9 mouse cellular contexts compared by ENCODE assay signal in genomic region chr7:19663940-19664339, GRCm38 (mm10). TPM values are rescaled to one million over a fixed set of nuclear protein-coding genes. Genes with fewer than 3 reads are reported as not detected.
DNase-seq lines count a peak whose midpoint lies in the region; ATAC-seq lines count a peak whose summit lies in the region.
"Had no signal": no experiment of that assay in that cellular context is flagged by ENCODE, and none has a peak within 500 bp of the region (broad histone marks: within the 10 kb centered on the region; RNA-seq: fewer than 3 reads in every experiment).

No protein-coding gene starts in this region.

- H3K27me3 ChIP-seq in heart, embryonic 12.5 days (replicated peaks) = no peaks in the 10 kb centered on the region
- no peaks in the 10 kb centered on the region for H3K27me3 ChIP-seq in forebrain, embryonic 10.5 days (ENCODE audit: poor library complexity, severe bottlenecking)
- no peaks in the 10 kb centered on the region for H3K27me3 ChIP-seq in limb, embryonic 15.5 days
- H3K27me3 ChIP-seq in stomach, embryonic 16.5 days (ENCODE audit: control insufficient read depth, insufficient read depth, low read length) = no peaks in the 10 kb centered on the region

- peak overlapping the region; percentile 98 for H3K9ac ChIP-seq in heart, embryonic 12.5 days
- H3K9ac ChIP-seq in limb, embryonic 15.5 days = peak overlapping the region; percentile 100
- H3K9ac ChIP-seq in stomach, embryonic 16.5 days (ENCODE audit: low read length) = peak overlapping the region; percentile 91

- peaks cover 14% of the 10 kb centered on the region; the same call in 1 of the 2 replicates for H3K36me3 ChIP-seq in heart, embryonic 12.5 days
- peaks cover 38% of the 10 kb centered on the region for H3K36me3 ChIP-seq in forebrain, embryonic 10.5 days (replicated peaks)
- peaks cover 21% of the 10 kb centered on the region for H3K36me3 ChIP-seq in limb, embryonic 15.5 days
- H3K36me3 ChIP-seq in stomach, embryonic 16.5 days (ENCODE audit: control insufficient read depth, insufficient read depth, low read length) = no peaks in the 10 kb centered on the region

- no peak for ATAC-seq in heart, embryonic 12.5 days (ENCODE audit: insufficient number of reproducible peaks, low FRiP score)
- ATAC-seq in limb, embryonic 15.5 days (ENCODE audit: insufficient number of reproducible peaks, low FRiP score, low TSS enrichment, low read depth) = no peak
- no peak for ATAC-seq in stomach, embryonic 16.5 days (ENCODE audit: insufficient read depth, low FRiP score)

- no peaks in the 10 kb centered on the region for H3K9me3 ChIP-seq in heart, embryonic 12.5 days (replicated peaks)
- H3K9me3 ChIP-seq in forebrain, embryonic 10.5 days = no peaks in the 10 kb centered on the region
- H3K9me3 ChIP-seq in limb, embryonic 15.5 days = no peaks in the 10 kb centered on the region
- no peaks in the 10 kb centered on the region for H3K9me3 ChIP-seq in stomach, embryonic 16.5 days (replicated peaks; ENCODE audit: control insufficient read depth, low read length)

- 14% methylated on average over 8 of the region's 8 CpGs for WGBS in heart, embryonic 12.5 days
- WGBS in forebrain, embryonic 10.5 days = 24% methylated on average over 8 of the region's 8 CpGs
- 16% methylated on average over 8 of the region's 8 CpGs for WGBS in limb, embryonic 15.5 days
- 7% methylated on average over 8 of the region's 8 CpGs for WGBS in stomach, embryonic 16.5 days

- DNase-seq in heart, postnatal 36 days = no peak
- DNase-seq in ES-CJ7 (ENCODE audit: low read depth, low spot score) = peak; percentile 48
- no peak for DNase-seq in forebrain, embryonic 10.5 days (ENCODE audit: extremely low spot score, low spot score)
- DNase-seq in layer of hippocampus, adult 9-10 months (ENCODE audit: low spot score) = no peak
- no peak for DNase-seq in embryo, embryonic 11 days

- intact Hi-C loops in heart, postnatal 36 days (cut with DNase I) = loop anchor here (1.0 kb wide), 1 partner anchor 36 kb away; no protein-coding TSS in a partner anchor

- H3K27ac ChIP-seq in heart, embryonic 12.5 days (ENCODE audit: poor library complexity, severe bottlenecking) = 0 out of 2 replicates have a peak overlapping the region, but pooled peaks have one; percentile 46
- H3K27ac ChIP-seq in forebrain, embryonic 10.5 days = peak overlapping the region; percentile 93
- H3K27ac ChIP-seq in limb, embryonic 15.5 days = no peak overlapping the region
- no peak overlapping the region for H3K27ac ChIP-seq in stomach, embryonic 16.5 days (ENCODE audit: low read length)

- peaks cover 29% of the 10 kb centered on the region for H3K4me1 ChIP-seq in heart, embryonic 12.5 days (replicated peaks)
- peaks cover 22% of the 10 kb centered on the region for H3K4me1 ChIP-seq in forebrain, embryonic 10.5 days
- peaks cover 20% of the 10 kb centered on the region for H3K4me1 ChIP-seq in limb, embryonic 15.5 days
- peaks cover 11% of the 10 kb centered on the region for H3K4me1 ChIP-seq in stomach, embryonic 16.5 days (ENCODE audit: control insufficient read depth, insufficient read depth, low read length)

- peak overlapping the region; percentile 89 for H3K4me3 ChIP-seq in heart, embryonic 12.5 days
- H3K4me3 ChIP-seq in forebrain, embryonic 10.5 days = peak overlapping the region; percentile 100
- peak overlapping the region; percentile 100 for H3K4me3 ChIP-seq in limb, embryonic 15.5 days
- peak overlapping the region; percentile 99 for H3K4me3 ChIP-seq in stomach, embryonic 16.5 days (replicated peaks; ENCODE audit: low read length)

- peak overlapping the region; percentile 92 for H3K4me2 ChIP-seq in heart, embryonic 12.5 days
- peak overlapping the region; percentile 88 for H3K4me2 ChIP-seq in limb, embryonic 15.5 days
- H3K4me2 ChIP-seq in stomach, embryonic 16.5 days (ENCODE audit: low read depth, low read length) = peak overlapping the region; percentile 81

RNA-seq across cellular contexts. Expression of gene Clptm1, which starts 0.9 kb away (rescaled TPM):
- 99.8 and 107 TPM in 2 replicates for polyA plus RNA-seq in heart, embryonic 12.5 days (2016; fragmentation: Nextera tagmentation; extraction: Ambion mirVana)
- 10 to 100 TPM; 76.4 to 84.1 TPM for total RNA-seq in heart, postnatal 36 days (2021)
- 70.6 and 75.6 TPM in 2 replicates for polyA plus RNA-seq in forebrain, embryonic 10.5 days (2016; fragmentation: Nextera tagmentation; extraction: Ambion mirVana)
- polyA plus RNA-seq in limb, embryonic 15.5 days (2015; fragmentation: Nextera tagmentation; extraction: Ambion mirVana) = 73.4 and 73.8 TPM in 2 replicates
- 58.2 and 59.4 TPM in 2 replicates for polyA plus RNA-seq in stomach, embryonic 16.5 days (2015; fragmentation: Nextera tagmentation; extraction: Ambion mirVana)

RNA-seq across cellular contexts. Expression of gene Apoc2, which starts 13.8 kb away (rescaled TPM):
- polyA plus RNA-seq in heart, embryonic 12.5 days (2016; fragmentation: Nextera tagmentation; extraction: Ambion mirVana) = 1.6 and 5.4 TPM in 2 replicates
- not detected for total RNA-seq in heart, postnatal 36 days (2021)
- 0.39 TPM in 1 of 2 replicates, not detected in the other for polyA plus RNA-seq in forebrain, embryonic 10.5 days (2016; fragmentation: Nextera tagmentation; extraction: Ambion mirVana)
- 1.8 and 2.7 TPM in 2 replicates for polyA plus RNA-seq in limb, embryonic 15.5 days (2015; fragmentation: Nextera tagmentation; extraction: Ambion mirVana)
- polyA plus RNA-seq in stomach, embryonic 16.5 days (2015; fragmentation: Nextera tagmentation; extraction: Ambion mirVana) = 80.5 and 93.2 TPM in 2 replicates

RNA-seq across cellular contexts. Expression of gene Gm44805, which starts 17.3 kb away (rescaled TPM):
- not detected in 2 replicates for polyA plus RNA-seq in heart, embryonic 12.5 days (2016; fragmentation: Nextera tagmentation; extraction: Ambion mirVana)
- total RNA-seq in heart, postnatal 36 days (2021) = not detected
- polyA plus RNA-seq in forebrain, embryonic 10.5 days (2016; fragmentation: Nextera tagmentation; extraction: Ambion mirVana) = not detected in 2 replicates
- polyA plus RNA-seq in limb, embryonic 15.5 days (2015; fragmentation: Nextera tagmentation; extraction: Ambion mirVana) = not detected in 2 replicates
- 1.2 and 7.2 TPM in 2 replicates for polyA plus RNA-seq in stomach, embryonic 16.5 days (2015; fragmentation: Nextera tagmentation; extraction: Ambion mirVana)
- total RNA-seq: neutrophil, adult 5-6 weeks had no signal

RNA-seq across cellular contexts. Expression of gene Apoc4, which starts 17.3 kb away (rescaled TPM):
- polyA plus RNA-seq in heart, embryonic 12.5 days (2016; fragmentation: Nextera tagmentation; extraction: Ambion mirVana) = 0.41 TPM in 1 of 2 replicates, not detected in the other
- total RNA-seq in heart, postnatal 36 days (2021) = not detected
- polyA plus RNA-seq in forebrain, embryonic 10.5 days (2016; fragmentation: Nextera tagmentation; extraction: Ambion mirVana) = not detected in 2 replicates
- polyA plus RNA-seq in limb, embryonic 15.5 days (2015; fragmentation: Nextera tagmentation; extraction: Ambion mirVana) = 0.41 TPM in 1 of 2 replicates, not detected in the other
- polyA plus RNA-seq in stomach, embryonic 16.5 days (2015; fragmentation: Nextera tagmentation; extraction: Ambion mirVana) = 11.4 and 16.8 TPM in 2 replicates

RNA-seq across cellular contexts. Expression of gene Apoc1, which starts 28.5 kb away (rescaled TPM):
- polyA plus RNA-seq in heart, embryonic 12.5 days (2016; fragmentation: Nextera tagmentation; extraction: Ambion mirVana) = 6.7 and 8.9 TPM in 2 replicates
- total RNA-seq in heart, postnatal 36 days (2021) = 1 to 10 TPM; 1.2 to 3.3 TPM
- 2.3 TPM in 2 replicates for polyA plus RNA-seq in forebrain, embryonic 10.5 days (2016; fragmentation: Nextera tagmentation; extraction: Ambion mirVana)
- 46.2 and 57.9 TPM in 2 replicates for polyA plus RNA-seq in limb, embryonic 15.5 days (2015; fragmentation: Nextera tagmentation; extraction: Ambion mirVana)
- polyA plus RNA-seq in stomach, embryonic 16.5 days (2015; fragmentation: Nextera tagmentation; extraction: Ambion mirVana) = 38.3 and 53.4 TPM in 2 replicates

Comparison
In these comparisons a context has a peak if more than half of its experiments do, and no peak if none do; other contexts are left out.
1. H3K27ac ChIP-seq: peak in heart, embryonic 12.5 days (single experiment) and forebrain, embryonic 10.5 days (single experiment); none in limb, embryonic 15.5 days (single experiment) and stomach, embryonic 16.5 days (single experiment).
2. RNA of gene Apoc2, which starts 13.8 kb away (polyA plus RNA-seq): 80.5 to 93.2 TPM in stomach, embryonic 16.5 days; 1.6 to 5.4 TPM in heart, embryonic 12.5 days, 1.8 to 2.7 TPM in limb, embryonic 15.5 days and 0.39 TPM in forebrain, embryonic 10.5 days; every median in the first group is over 10 times any median in the second.
3. Peak in every context shown above with its lines, with median percentiles within 50 percentile points of each other: H3K4me2 ChIP-seq, H3K4me3 ChIP-seq and H3K9ac ChIP-seq.